ENCODE assay signal across 8 mouse cellular contexts in the genomic region with DNA sequence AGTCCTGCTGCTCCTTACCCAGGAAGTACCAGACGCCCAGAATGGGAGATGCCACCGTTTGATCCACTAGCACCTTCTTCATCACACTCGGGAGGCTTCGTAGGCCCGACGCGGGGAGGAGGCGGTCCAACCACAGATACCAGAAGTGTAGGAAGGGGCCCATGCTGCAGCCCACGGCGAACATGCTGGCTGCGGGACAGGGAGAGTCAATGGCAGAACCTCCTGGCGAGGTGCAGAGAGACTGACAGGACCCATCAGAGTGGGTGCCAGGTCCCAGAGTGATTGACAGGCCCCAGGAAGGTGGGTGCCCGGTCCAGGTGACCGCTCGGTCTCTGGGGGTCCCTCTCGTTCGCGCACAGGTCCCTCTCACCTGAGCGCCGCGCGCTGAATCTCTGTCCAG. TPM values are rescaled to one million over a fixed set of nuclear protein-coding genes. Genes with fewer than 3 reads are reported as not detected.
A peak's percentile ranks its signal among the peaks of the same experiment; 100 is the strongest.
DNase-seq lines count a peak whose midpoint lies in the region; ATAC-seq and TF ChIP-seq lines count a peak whose summit lies in the region.

No protein-coding gene starts in this region.

- peak overlapping the region; percentile 84 for H3K4me2 ChIP-seq in kidney, embryonic 16.5 days (replicated peaks; ENCODE audit: low read depth, low read length)
- peak overlapping the region; percentile 88 for H3K4me2 ChIP-seq in forebrain, embryonic 16.5 days (ENCODE audit: low read length)

- DNase-seq in kidney, adult 8-10 months = no peak
- DNase-seq in Patski (ENCODE audit: low read depth, low spot score) = no peak
- no peak for DNase-seq in retina, embryonic 14.5 days (ENCODE audit: low spot score)
- no peak for DNase-seq in kidney, adult 9 months
- no peak for DNase-seq in right cerebral cortex, postnatal 25 days

- in situ Hi-C loops in Patski (cut with MboI; ENCODE audit: low pct_unique_long_range_greater_than_20kb) = no loop called here

- 0% methylated on average over 22 of the region's 22 CpGs for WGBS in kidney, embryonic 16.5 days
- 0% methylated on average over 21 of the region's 22 CpGs for WGBS in forebrain, embryonic 16.5 days
- under 1% methylated on average over 22 of the region's 22 CpGs for WGBS in macrophage (ENCODE audit: missing documents)

- CTCF ChIA-PET in Patski (lab: Charles Lee) = interaction anchor here (3.1 kb wide), 1 partner anchor 8 kb away, joined by 9 read pairs; no protein-coding TSS in a partner anchor

- POLR2A ChIA-PET in Patski (lab: Charles Lee) = no interaction called here

- peak overlapping the region; percentile 83 for H3K9ac ChIP-seq in kidney, embryonic 16.5 days (replicated peaks; ENCODE audit: low read length)
- H3K9ac ChIP-seq in forebrain, embryonic 16.5 days (replicated peaks; ENCODE audit: low read depth, low read length) = peak overlapping the region; percentile 77

- TF ChIP-seq CTCF in Patski (IDR thresholded peaks at IDR 0.05) = no peak

- H3K4me3 ChIP-seq in kidney, embryonic 16.5 days (ENCODE audit: low read length) = peak overlapping the region; percentile 73
- H3K4me3 ChIP-seq in forebrain, embryonic 16.5 days (replicated peaks; ENCODE audit: low read length) = peak overlapping the region; percentile 67
- H3K4me3 ChIP-seq in macrophage (ENCODE audit: inconsistent target) = peak overlapping the region; percentile 72

- H3K79me2 ChIP-seq in macrophage (ENCODE audit: inconsistent target) = peaks cover 6% of the 10 kb centered on the region; the same call in 1 of the 2 replicates

- H3K4me1 ChIP-seq in kidney, embryonic 16.5 days (ENCODE audit: insufficient read depth, low read length) = peaks cover 34% of the 10 kb centered on the region
- H3K4me1 ChIP-seq in forebrain, embryonic 16.5 days (replicated peaks; ENCODE audit: control insufficient read depth, insufficient read depth, low read length) = peaks cover 46% of the 10 kb centered on the region

- H3K9me3 ChIP-seq in kidney, embryonic 16.5 days (ENCODE audit: low read length) = no peaks in the 10 kb centered on the region
- no peaks in the 10 kb centered on the region for H3K9me3 ChIP-seq in forebrain, embryonic 16.5 days (ENCODE audit: control insufficient read depth, low read length)

- peak; percentile 24 for ATAC-seq in kidney, embryonic 16.5 days (ENCODE audit: low FRiP score, low TSS enrichment)
- peak; percentile 6 for ATAC-seq in Patski
- ATAC-seq in forebrain, embryonic 16.5 days = peak; percentile 3; the same call in 1 of the 2 replicates

- peaks cover 23% of the 10 kb centered on the region for H3K36me3 ChIP-seq in kidney, embryonic 16.5 days (ENCODE audit: insufficient read depth, low read length)
- H3K36me3 ChIP-seq in forebrain, embryonic 16.5 days (ENCODE audit: control insufficient read depth, insufficient read depth) = peaks cover 7% of the 10 kb centered on the region; the same call in 1 of the 2 replicates
- H3K36me3 ChIP-seq in macrophage (ENCODE audit: inconsistent target) = peaks cover 6% of the 10 kb centered on the region; the same call in 1 of the 2 replicates

- H3K27ac ChIP-seq in kidney, embryonic 16.5 days (ENCODE audit: low read length) = peak overlapping the region; percentile 73
- peak overlapping the region; percentile 73 for H3K27ac ChIP-seq in forebrain, embryonic 16.5 days (ENCODE audit: low read length)
- H3K27ac ChIP-seq in macrophage = peak overlapping the region; percentile 19; the same call in 1 of the 2 replicates

- H3K27me3 ChIP-seq in kidney, embryonic 16.5 days (ENCODE audit: insufficient read depth, low read length) = no peaks in the 10 kb centered on the region
- H3K27me3 ChIP-seq in Patski = no peaks in the 10 kb centered on the region
- no peaks in the 10 kb centered on the region for H3K27me3 ChIP-seq in forebrain, embryonic 16.5 days (replicated peaks; ENCODE audit: control insufficient read depth, insufficient read depth, low read length)

RNA-seq across cellular contexts. Expression of a gene that starts 0.4 kb away (rescaled TPM):
- polyA plus RNA-seq in kidney, embryonic 16.5 days (2015; fragmentation: Nextera tagmentation; extraction: Ambion mirVana) = 57.0 and 60.4 TPM in 2 replicates
- polyA plus RNA-seq in Patski (2021) (85.2 TPM), macrophage (2018) (26.0 to 40.2 TPM (median 29.3 TPM) in 3 replicates)
- 49.3 and 49.8 TPM in 2 replicates for polyA plus RNA-seq in forebrain, embryonic 16.5 days (2015; fragmentation: Nextera tagmentation; extraction: Ambion mirVana)
- 10 to 100 TPM in 9 of 26 experiments, 1 to 10 TPM in 13, not detected in 4; 1.0 to 18.7 (median 8.1) TPM for total RNA-seq in macrophage (2018; cell fraction: chromatin; rRNA removed)
- 10 to 100 TPM; 21.2 to 51.6 (median 33.0) TPM for total RNA-seq in macrophage (2018; cell fraction: cytosol; rRNA removed)
- 10 to 100 TPM in 17 of 26 experiments, 1 to 10 TPM in 9; 2.6 to 29.3 (median 14.0) TPM for total RNA-seq in macrophage (2018; cell fraction: nucleus; rRNA removed)

RNA-seq across cellular contexts. Expression of a gene that starts 5.9 kb away (rescaled TPM):
- polyA plus RNA-seq in kidney, embryonic 16.5 days (2015; fragmentation: Nextera tagmentation; extraction: Ambion mirVana) = 20.9 and 22.0 TPM in 2 replicates
- polyA plus RNA-seq in Patski (2021) = 35.0 TPM
- 350 and 395 TPM in 2 replicates for polyA plus RNA-seq in forebrain, embryonic 16.5 days (2015; fragmentation: Nextera tagmentation; extraction: Ambion mirVana)
- 10 to 100 TPM in 4 of 26 experiments, 1 to 10 TPM in 14, not detected in 8; 1.3 to 17.0 (median 3.9) TPM for total RNA-seq in macrophage (2018; cell fraction: chromatin; rRNA removed)
- total RNA-seq in macrophage (2018; cell fraction: cytosol; rRNA removed) = 1 to 10 TPM in 22 of 26 experiments, under 1 TPM in 4; 0.14 to 6.8 (median 4.3) TPM
- 10 to 100 TPM in 4 of 26 experiments, 1 to 10 TPM in 14, under 1 TPM in 5, not detected in 3; 0.40 to 12.9 (median 1.7) TPM for total RNA-seq in macrophage (2018; cell fraction: nucleus; rRNA removed)
- 3.2 to 5.2 TPM (median 3.7 TPM) in 3 replicates for polyA plus RNA-seq in macrophage (2018)

RNA-seq across cellular contexts. Expression of a gene that starts 16.2 kb away (rescaled TPM):
- polyA plus RNA-seq in kidney, embryonic 16.5 days (2015; fragmentation: Nextera tagmentation; extraction: Ambion mirVana) = 72.8 and 77.3 TPM in 2 replicates
- polyA plus RNA-seq in Patski (2021) (110 TPM), macrophage (2018) (23.2 to 26.1 TPM (median 23.3 TPM) in 3 replicates)
- polyA plus RNA-seq in forebrain, embryonic 16.5 days (2015; fragmentation: Nextera tagmentation; extraction: Ambion mirVana) = 145 and 149 TPM in 2 replicates
- total RNA-seq in macrophage (2018; cell fraction: chromatin; rRNA removed) = 10 to 100 TPM in 15 of 26 experiments, 1 to 10 TPM in 11; 2.0 to 45.1 (median 11.1) TPM
- total RNA-seq in macrophage (2018; cell fraction: cytosol; rRNA removed) = 10 to 100 TPM; 14.9 to 33.2 (median 21.8) TPM
- 10 to 100 TPM in 16 of 26 experiments, 1 to 10 TPM in 10; 2.9 to 36.2 (median 12.5) TPM for total RNA-seq in macrophage (2018; cell fraction: nucleus; rRNA removed)

RNA-seq across cellular contexts. Expression of a gene that starts 36.8 kb away (rescaled TPM):
- polyA plus RNA-seq in kidney, embryonic 16.5 days (2015; fragmentation: Nextera tagmentation; extraction: Ambion mirVana) = 8.8 and 11.6 TPM in 2 replicates
- 15.0 TPM for polyA plus RNA-seq in Patski (2021)
- polyA plus RNA-seq in forebrain, embryonic 16.5 days (2015; fragmentation: Nextera tagmentation; extraction: Ambion mirVana) = 0.12 and 0.54 TPM in 2 replicates
- total RNA-seq in macrophage (2018; cell fraction: chromatin; rRNA removed) = not detected
- under 1 TPM in 1 of 26 experiments, not detected in 25; 0.04 TPM for total RNA-seq in macrophage (2018; cell fraction: cytosol; rRNA removed)
- total RNA-seq in macrophage (2018; cell fraction: nucleus; rRNA removed) = under 1 TPM in 1 of 26 experiments, not detected in 25; 0.51 TPM
- polyA plus RNA-seq in macrophage (2018) = not detected in 3 replicates

RNA-seq across cellular contexts. Expression of a gene that starts 42.0 kb away (rescaled TPM):
- 0.52 and 0.76 TPM in 2 replicates for polyA plus RNA-seq in kidney, embryonic 16.5 days (2015; fragmentation: Nextera tagmentation; extraction: Ambion mirVana)
- polyA plus RNA-seq in Patski (2021) (1.1 TPM), macrophage (2018) (not detected in 3 replicates)
- polyA plus RNA-seq in forebrain, embryonic 16.5 days (2015; fragmentation: Nextera tagmentation; extraction: Ambion mirVana) = not detected in 2 replicates
- total RNA-seq in macrophage (2018; cell fraction: chromatin; rRNA removed) = not detected
- not detected for total RNA-seq in macrophage (2018; cell fraction: cytosol; rRNA removed)
- total RNA-seq in macrophage (2018; cell fraction: nucleus; rRNA removed) = 1 to 10 TPM in 1 of 26 experiments, not detected in 25; 1.7 TPM

Comparison
In these comparisons a context has a peak if more than half of its experiments do, and no peak if none do; other contexts are left out.
1. H3K27ac ChIP-seq: peak in every context shown above with its lines; median percentile 73 in kidney, embryonic 16.5 days; 73 in forebrain, embryonic 16.5 days; 19 in macrophage.